Mouse (Mus musculus): ENCODE results near the gene B3galt4. TPM values are rescaled to one million over a fixed set of nuclear protein-coding genes. Genes with fewer than 3 reads are reported as not detected.
"Not testable (repeated sequence)": the region's sequence is repeated elsewhere in the genome, so short reads cannot be mapped to it uniquely, and the experiment has no call there.

The B3galt4 gene
- total RNA-seq (2021), result 1 to 10 TPM; 1.8 to 1.9 TPM
- long read RNA-seq, experiment 1, result 0 reads
- long read RNA-seq, experiment 2, result 0 reads

GRCm38 (mm10) chr17:33951021-33951946 lies at the start of gene B3galt4:
B3galt4 (minus strand) TSS chr17:33951488.
- peak; percentile 66 for DNase-seq

- not testable (repeated sequence) for DNase-seq
These were observed 49.5 kb upstream of the B3galt4 start for GRCm38 (mm10) chr17:34000796-34001195.

GRCm38 (mm10) chr17:34000150-34000537 lies 48.9 kb upstream of the B3galt4 start, which contains the start of gene H2-K1:
H2-K1 (minus strand) TSS chr17:34000347.
- peak; percentile 86 for DNase-seq

GRCm38 (mm10) chr17:33999341-34000149 lies 48.3 kb upstream of the B3galt4 start:
- DNase-seq, result no peak

- not testable (repeated sequence) for DNase-seq
These were observed 47.4 kb upstream of the B3galt4 start for GRCm38 (mm10) chr17:33998697-33999096.

GRCm38 (mm10) chr17:33997025-33997424 lies 45.7 kb upstream of the B3galt4 start:
- not testable (repeated sequence) for DNase-seq

GRCm38 (mm10) chr17:33995651-33996050 lies 44.4 kb upstream of the B3galt4 start:
- DNase-seq, result no peak

- no peak for DNase-seq
These were observed 43.7 kb upstream of the B3galt4 start for GRCm38 (mm10) chr17:33994959-33995358.

- no peak for DNase-seq
These were observed 40.7 kb upstream of the B3galt4 start for GRCm38 (mm10) chr17:33991788-33992664.

- DNase-seq, result not testable (repeated sequence)
These were observed 30.8 kb upstream of the B3galt4 start for GRCm38 (mm10) chr17:33982136-33982535.

- peak; percentile 86 for DNase-seq
These were observed 30.1 kb upstream of the B3galt4 start for GRCm38 (mm10) chr17:33981192-33981909.

- no peak for DNase-seq
These were observed 29.1 kb upstream of the B3galt4 start for GRCm38 (mm10) chr17:33980181-33981035.

GRCm38 (mm10) chr17:33979512-33980050 lies 28.3 kb upstream of the B3galt4 start:
- no peak for DNase-seq

- peak; percentile 82 for DNase-seq
These were observed 27.3 kb upstream of the B3galt4 start for GRCm38 (mm10) chr17:33978631-33979031.

- no peak for DNase-seq
These were observed 26.7 kb upstream of the B3galt4 start for GRCm38 (mm10) chr17:33977861-33978557.

- no peak for DNase-seq
These were observed 22.3 kb upstream of the B3galt4 start for GRCm38 (mm10) chr17:33973572-33973971.

- DNase-seq, result no peak
These were observed 21.4 kb upstream of the B3galt4 start for GRCm38 (mm10) chr17:33972691-33973090.

- no peak for DNase-seq
These were observed 18.1 kb upstream of the B3galt4 start for GRCm38 (mm10) chr17:33969394-33969793.

- DNase-seq, result no peak
These were observed 17.6 kb upstream of the B3galt4 start for GRCm38 (mm10) chr17:33968927-33969326.
